Mouse (Mus musculus) cerebellum, postnatal 36 days (tissue): ENCODE results near the gene Rundc1.
A peak's percentile ranks its signal among the peaks of the same experiment; 100 is the strongest.
"Not testable (repeated sequence)": the region's sequence is repeated elsewhere in the genome, so short reads cannot be mapped to it uniquely, and the experiment has no call there.

Experiments
- DNase-seq, 2 experiments: peaks; one replicate each; pipeline ENCODE4 v3.0.0; 2021 to 2022; ENCODE audit warnings: mixed read lengths in 2 of 2

Rundc1 gene

DNA sequence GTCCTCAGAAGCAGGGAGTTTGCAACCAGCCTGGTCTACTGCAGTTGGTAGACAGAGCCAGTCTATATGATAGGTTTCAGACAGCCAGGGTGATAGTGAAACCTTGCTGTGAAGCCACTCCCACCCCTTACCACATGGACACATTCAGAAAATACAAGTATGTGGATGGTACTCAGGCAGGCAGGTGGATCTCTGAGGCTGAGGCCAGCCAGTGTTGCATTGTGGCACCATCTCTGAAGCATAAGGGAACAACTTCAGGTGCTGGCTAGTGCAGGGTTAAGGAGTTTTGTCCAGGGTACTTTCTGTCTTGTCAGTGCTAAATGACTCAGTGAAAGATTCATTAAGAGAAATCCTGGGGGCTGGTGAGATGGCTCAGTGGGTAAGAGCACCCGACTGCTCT is 21.4 kb downstream of the Rundc1 start:
- no peak for DNase-seq

DNA sequence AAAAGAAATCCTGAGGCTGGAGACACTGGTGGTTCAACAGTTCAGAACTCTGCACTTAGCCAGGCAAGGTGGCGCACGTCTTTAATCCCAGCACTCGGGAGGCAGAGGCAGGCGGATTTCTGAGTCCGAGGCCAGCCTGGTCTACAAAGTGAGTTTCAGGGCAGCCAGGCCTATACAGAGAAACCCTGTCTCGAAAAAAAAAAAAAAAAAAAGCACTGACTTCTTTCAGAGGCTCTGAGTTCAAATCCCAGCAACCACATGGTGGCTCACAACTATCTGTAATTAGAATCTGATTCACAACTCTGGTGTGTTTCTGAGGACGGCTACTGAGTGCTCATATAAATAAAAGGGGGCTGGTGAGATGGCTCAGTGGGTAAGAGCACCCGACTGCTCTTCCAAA is 22.0 kb downstream of the Rundc1 start:
- DNase-seq = not testable (repeated sequence)

DNA sequence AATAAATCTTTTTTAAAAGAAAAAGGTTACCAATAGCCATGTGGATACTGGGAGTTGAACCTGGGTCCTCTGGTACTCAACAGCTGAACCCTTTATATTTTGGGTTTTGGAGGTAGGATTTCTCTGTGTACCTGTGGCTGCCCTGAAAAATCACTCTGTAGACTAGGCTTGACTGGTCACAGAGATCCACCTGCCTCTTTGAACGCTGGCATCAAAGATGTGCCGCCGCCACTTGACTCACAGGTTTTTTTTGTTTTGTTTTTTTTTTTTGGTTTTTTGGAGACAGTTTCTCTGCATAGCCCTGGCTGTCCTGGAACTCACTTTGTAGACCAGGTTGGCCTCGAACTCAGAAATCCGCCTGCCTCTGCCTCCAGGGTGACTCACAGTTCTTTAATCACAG is 22.9 kb downstream of the Rundc1 start:
- no peak for DNase-seq

DNA sequence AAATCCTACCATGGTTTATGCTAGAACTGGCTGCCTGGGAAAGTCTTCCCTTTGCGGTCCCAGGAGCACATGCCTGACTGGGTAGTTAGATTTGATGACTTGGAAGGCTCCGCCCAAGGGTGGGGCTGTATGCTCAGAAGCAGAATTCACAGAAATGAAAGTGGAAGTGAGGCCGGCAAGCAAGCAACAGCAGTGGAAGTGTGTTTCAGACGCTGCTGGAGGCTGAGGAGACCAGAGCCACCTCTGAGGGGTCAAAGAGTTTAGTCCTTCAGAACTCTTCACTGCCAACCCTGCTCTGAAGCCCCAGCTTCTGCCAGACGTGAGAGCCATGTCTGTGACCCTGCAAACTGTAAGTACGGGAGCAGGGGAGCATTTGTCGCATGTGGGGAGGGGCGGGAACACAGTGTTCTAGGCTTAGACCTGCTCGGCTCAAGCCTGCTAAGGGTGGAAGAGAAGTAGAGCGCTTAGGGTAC is 23.4 kb downstream of the Rundc1 start, which contains the start of gene Ifi35:
Gene Ifi35 (plus strand): TSS at position 134 of the 473 bp plus-strand sequence.
- no peak for DNase-seq

DNA sequence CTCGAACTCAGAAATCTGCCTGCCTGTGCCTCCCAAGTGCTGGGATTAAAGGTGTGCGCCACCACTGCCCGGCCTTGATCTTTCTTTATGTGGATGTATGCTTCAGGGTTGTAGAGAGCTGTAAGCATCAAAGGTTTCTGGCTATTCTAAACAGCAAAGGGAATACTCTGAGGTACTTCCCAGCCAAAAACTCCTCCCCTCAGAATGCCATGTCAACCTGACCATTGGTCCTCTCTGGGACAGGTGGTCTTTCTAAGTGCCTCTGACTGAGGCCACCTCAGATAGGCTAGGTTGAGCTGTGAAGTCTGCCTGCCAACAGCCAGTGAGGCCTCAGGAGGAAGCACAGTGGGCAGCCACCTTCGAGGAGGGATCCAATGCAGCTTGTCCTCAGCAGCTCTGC is 24.0 kb downstream of the Rundc1 start:
- DNase-seq = no peak

DNA sequence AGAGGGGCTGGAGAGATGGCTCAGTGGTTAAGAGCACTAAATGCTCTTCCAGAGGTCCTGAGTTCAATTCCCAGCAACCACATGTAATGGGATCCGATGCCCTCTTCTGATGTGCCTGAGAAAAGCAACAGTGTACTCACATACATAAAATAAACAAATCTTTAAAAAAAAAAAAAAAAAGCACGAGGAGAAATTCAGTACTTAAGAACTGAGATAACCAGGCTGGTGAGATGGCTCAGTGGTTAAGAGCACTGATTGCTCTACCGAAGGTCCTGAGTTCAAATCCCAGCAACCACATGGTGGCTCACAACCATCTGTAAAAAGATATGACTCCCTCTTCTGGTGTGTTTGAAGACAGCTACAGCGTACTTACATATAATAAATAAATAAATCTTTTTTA is 24.7 kb downstream of the Rundc1 start:
- not testable (repeated sequence) for DNase-seq

DNA sequence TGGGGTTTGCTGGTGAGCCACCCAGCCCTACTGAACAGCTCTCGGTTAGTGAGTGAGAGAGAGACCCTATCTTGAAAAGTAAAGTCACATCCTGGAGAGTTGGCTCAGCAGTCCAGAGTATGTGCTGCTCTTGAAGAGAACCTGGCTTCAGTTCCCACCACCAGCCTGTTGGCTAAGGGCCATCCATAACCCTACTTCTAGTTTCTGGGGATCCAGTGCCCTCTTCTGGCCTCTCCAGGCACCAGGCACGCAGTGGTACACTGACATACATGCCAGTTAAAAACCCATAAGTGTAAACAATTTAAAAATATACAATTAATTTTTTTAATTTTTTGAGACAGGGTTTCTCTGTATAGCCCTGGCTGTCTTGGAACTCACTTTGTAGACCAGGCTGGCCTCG is 25.5 kb downstream of the Rundc1 start:
- DNase-seq = no peak

DNA sequence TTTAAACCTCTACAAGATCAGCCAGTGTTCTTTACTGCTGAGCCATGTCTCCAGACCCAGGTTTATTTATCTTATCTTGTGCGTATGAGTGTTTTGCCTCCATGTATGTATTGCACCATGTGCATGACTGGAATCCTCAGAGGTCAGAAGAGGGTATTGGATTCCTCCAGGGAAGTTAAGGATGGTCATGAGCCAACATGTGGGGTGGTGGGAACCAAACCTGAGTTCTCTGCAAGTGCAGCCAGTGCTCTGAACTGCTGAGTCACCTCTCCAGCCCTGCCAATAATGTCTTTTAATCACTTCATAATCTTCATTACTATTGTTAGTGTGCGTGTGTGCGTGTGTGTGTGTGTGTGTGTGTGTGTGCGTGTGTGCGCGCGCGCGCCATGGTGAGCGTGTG is 26.7 kb downstream of the Rundc1 start:
- no peak for DNase-seq

DNA sequence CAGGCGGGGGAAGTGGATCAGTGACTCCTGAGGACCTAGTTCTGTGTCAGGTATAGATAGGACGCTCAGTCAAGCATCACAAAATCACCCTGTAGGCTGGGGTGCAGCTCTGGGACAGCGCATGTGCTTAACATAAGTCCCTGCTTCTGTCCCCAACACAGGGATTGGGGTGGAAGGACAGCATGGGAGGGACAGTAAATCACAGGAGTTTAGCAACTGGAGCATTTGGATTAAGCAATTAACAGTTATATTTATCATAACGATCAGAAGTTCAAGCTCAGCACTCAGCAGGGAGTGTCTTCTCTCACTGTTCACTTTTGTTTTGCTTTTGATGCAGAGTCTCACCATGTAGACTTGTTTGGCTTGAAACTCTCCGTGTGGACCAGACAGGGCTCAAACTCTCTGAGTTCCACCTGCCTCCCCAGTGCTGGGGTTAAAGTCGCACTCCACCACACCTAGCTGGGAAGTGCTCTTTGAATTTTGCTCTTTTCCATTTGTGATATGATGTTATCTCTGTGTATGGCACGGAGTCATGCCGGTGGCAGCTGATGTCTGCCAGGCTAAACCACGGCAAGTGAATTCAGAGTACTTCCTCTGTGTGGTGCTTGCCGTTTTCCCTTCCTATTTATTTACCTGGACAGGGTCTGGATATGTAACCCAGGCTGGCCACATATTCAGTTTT is 27.3 kb downstream of the Rundc1 start:
- DNase-seq = no peak

DNA sequence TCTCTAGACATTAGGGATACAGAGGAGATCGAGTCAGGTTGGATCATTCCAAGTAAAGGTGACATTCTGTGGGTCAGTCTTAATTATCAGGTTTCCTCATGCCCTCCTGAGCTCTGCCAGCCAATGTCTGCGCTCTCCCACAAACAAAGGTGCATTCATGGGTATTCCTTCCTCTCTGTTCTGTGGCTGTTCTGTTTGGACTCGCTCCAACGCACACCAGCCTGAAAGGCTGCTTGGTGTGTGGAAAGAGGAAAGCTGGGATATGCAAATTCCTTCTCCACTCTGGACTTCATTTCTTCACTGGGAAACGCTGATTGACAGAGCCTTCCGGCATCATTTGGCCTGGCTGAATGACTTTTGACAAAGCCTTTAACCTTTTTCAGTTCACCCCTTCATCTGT is 29.8 kb downstream of the Rundc1 start:
- DNase-seq = no peak

DNA sequence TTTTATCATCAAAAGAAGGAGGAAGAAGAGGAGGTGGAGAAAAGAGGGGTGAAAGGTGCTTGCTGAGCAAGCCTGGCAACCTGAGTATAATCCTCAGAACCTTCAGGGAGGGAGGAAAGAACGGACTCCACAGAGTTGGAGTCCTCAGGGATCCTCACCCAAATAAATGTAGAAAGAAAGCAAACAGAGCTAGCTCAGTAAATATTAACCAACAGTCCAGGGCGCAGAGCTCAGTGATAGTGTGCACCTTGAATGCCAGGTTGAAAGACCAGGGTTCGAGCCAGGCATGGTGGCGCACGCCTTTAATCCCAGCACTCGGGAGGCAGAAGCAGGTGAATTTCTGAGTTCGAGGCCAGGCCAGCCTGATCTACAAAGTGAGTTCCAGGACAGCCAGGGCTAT is 30.7 kb downstream of the Rundc1 start:
- no peak for DNase-seq

DNA sequence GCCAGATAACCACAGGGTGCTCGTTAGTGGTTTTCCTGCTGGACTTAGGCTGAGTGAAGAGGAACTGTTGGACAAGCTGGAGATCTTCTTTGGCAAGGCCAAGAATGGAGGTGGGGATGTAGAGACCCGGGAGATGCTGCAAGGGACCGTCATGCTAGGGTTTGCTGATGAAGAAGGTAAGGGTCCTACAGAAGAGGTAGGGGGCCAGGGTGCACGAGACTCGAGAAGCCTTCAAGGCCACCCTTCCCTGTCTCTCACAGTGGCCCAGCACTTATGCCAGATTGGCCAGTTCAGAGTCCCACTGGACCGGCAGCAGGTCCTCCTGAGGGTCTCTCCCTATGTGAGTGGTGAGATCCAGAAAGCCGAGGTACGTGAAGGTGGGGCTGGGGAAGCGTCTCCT is 32.7 kb downstream of the Rundc1 start:
- no peak for DNase-seq

DNA sequence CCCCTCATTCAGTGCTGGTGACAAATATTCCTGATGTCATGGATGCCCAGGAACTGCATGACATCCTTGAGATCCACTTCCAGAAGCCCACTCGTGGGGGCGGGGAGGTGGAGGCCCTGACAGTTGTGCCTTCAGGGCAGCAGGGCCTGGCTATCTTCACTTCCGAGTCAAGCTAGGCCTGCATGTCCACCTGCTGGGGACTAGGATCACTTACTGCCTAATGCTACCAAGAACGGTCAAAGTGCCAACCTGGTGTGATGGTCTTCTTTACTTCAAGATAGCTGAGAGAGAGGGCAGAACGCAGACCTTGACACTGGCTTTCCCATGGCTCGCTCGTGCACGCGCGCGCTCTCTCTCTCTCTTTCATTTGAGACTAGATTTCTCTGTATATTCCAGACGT is 33.3 kb downstream of the Rundc1 start:
- no peak for DNase-seq

DNA sequence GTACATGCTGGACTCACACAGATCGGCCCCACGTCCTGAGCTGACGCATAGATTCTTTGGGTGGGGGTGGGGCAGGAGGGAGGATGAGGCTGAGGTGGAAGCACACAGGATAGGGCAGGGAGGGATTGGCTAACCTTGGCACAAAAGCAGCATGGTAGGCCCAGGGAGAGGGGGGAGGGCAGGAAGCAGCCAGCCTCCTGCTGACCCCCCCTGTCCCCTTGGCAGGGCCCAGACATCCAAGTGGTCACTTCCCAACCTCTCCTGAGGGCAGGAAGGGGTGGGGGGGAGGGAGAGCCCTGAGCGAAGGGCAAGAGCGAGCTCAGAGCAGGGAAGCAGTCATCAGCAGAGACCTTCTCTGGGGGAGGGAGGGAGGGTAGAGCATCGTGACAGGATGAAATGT is 34.8 kb downstream of the Rundc1 start:
- no peak for DNase-seq

DNA sequence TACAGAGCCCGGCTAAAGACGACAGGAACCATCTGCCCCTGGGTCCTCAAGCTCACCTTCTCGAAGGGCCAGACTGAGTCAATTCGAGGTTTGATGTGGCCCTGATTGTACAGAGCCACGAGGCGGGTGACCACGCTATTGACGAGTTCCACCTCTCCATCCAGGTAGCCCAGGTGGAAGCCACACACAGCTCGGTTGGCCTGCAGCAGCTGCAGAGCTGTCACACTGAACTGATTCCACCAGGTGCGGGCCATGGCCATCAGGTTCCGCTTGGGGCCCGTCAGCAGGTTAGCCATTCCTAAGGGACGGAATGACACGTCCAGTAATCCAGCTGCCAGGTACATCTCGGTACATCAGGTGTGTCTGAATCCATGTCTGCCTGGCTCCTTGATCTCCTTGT is 35.4 kb downstream of the Rundc1 start:
- DNase-seq = no peak

DNA sequence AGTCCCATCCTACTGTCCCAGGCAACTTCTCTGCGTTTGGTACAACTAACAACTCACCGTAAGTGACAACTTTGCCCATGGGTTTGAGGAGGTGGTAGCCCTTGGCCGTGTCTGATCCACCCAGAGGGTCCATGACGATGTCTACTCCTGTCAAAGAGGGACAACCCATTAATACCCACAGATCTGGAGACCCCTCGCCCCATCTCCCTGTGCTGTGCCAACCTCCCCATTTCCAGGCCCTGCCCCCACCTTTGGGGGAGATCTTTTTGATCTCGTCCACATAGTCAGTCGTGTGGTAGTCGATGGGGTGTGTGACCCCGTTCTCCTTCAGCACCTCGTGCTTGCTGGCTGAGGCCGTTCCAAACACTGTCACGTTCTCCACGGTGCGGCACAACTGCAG is 37.3 kb downstream of the Rundc1 start:
- no peak for DNase-seq

DNA sequence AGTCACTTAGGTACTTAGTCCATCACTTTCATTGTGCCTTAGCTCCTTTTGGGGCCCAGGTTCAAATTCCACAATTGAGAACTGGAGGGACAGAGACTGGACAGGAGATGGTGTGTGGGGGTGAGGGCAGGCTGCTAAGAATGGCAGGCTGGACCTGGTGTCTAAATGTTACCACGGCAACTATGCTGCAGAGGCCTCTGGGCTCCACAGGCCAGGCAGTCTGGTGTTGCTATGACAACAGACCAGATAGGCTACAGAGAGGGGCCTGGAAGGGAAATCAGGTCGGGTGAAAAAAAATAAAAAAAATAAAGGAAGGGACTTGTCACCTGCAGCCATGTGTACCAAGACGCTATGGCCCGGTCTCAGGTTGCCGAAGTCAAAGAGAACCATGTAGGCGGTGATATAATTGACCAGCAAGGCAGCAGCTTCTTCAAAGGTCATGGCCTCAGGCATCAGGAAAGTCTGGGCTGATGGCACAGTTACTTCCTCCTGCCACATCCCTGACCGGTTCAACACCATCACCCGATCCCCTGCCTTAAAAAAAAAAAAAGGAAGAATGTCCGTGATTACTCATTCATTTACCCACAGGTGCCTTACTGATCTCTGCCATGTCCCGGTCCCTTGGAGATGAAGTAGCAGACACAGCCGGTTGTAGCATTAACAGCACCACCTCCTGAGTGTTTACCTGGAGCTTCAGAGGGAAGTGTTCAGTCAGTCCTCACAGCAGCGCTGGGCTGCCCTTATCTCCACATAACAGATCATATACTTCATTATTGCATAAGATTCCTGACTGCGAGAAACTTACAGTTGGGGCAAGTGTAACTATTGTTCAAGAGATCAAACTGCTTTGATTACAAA is 37.9 kb downstream of the Rundc1 start:
- DNase-seq = no peak

DNA sequence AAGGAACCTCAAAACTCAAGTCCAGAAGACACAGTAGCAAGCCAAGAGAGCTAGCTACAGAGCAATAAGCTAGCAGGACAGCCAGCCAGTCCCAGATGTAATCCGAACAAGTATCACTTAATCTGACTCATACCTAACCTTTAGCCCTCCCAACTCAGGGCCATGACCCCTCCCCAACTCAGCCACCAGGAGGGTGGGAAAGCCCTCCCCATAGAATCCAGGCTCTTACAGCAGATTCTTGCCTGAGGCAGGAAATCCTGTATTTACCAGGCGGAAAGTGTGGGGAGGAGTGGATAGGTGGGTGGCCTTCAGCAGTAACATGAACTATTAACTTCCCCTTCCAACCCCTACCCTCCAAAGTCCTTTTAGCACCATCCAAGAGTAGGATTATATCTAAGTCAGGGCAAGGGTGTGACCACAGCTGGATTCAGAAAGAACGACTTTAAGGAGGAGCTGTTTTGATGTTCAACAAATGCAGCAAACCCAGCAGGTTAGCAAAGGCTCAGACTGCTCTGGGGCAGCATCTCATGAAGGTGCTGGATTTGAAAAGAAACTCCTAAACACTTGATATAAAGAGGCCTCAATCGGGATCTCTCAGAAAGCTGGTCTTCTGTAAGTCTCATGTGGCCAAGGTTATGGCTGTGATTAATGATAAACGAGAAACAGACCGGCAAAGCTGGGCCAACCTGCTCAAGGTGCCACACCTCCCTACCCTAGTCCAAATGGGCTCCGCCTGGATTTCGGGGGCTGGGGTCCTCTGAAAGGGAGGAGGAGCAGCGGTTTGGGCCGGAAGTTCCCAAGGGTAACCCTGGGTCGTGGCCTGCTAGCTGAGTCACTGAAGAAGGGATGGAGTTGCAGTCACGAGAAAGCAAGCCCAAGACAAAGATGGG is 39.6 kb downstream of the Rundc1 start, which contains the start of gene Rnd2:
Gene Rnd2 (plus strand): TSS at position 789 of the 890 bp plus-strand sequence.
- no peak for DNase-seq

DNA sequence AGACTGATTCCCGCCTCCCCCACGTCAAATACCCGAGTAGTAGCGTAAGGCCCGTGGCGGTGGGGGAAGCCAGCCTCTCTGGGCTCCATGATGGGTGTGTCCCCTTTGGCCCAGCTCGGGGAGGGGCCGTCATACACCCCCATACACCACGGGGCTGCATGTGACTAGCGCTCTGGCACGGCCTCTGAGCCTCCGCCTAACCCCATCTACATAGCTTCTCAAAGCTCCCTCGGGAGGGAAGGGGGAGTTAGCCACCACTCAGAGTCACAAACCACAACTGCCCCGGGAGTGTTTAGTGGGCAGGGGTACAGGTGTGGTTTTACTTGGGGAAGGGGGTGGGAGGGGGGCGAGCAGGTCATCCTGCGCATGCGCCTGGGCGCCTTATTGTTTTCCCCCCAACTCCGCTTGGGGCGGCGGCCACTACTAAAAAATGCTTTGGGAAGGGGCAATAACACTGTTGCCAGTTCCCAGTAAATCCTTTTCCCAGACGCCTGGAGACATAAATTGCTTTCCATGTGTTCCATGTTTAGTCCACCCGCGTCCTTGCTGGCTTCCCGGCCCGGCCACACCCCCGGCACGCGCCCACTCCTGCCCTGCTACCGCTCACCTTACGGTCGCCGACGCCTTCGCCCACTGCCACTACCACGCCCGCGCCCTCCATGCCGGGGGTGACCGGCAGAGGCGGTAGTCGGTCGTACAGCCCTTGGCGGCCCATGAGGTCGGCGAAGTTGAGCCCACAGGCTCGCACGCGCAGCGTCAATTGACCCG is 40.4 kb downstream of the Rundc1 start:
- peak in 1 of 2 experiments; percentile 16 for DNase-seq

DNA sequence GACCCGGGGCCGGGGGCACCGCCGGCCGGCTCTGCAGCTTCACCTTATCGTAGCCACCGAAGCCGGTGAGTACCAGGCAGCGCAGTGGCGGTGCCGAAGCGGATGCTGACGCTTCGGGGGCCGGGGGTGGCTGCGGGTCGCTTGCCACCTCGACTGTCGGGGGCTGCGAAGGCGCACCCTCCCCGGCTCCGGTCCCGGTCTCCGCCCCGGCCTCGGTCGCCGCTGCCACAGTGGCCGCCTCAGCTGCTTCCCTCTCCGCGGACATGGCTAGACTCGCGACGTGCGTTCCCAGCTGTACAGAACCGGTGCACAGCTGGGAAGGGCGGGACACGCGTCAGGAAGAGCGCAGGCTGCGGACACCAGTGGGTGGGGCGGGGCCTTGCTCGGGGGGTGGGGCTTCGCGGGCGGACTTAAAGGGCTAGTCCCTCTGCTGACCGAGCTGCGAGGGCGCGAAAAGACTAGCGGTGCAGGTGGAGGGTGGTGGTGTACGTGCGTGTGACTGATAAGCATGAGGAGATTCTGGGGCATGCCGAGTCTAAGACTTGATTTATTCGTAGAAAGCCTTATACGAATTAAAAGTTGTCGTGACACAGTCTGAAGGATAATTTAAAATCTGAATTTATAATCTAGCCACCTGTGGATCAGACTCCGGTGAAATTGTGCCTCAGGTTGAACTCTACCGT is 41.1 kb downstream of the Rundc1 start, which contains the start of gene Vat1:
Gene Vat1 (minus strand): TSS at position 362 of the 683 bp plus-strand sequence.
- DNase-seq = peak; percentile 51 to 62

DNA sequence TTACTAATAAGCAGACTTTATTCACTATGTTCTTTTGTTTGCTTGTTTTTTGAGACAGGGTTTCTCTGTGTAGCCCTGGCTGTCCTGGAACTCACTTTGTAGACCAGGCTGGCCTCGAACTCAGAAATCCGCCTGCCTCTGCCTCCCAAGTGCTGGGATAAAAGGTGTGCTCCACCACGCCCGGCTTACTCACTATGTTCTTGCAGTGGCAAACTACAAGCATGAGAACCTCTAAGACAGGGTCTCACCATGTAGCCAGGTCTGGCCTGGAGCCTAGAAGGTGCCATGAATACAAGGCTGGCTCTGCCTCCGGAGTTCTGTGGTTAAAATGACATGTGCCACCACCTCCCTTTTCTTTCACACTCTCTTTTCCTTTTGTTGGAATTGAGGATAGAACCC is 41.7 kb downstream of the Rundc1 start:
- not testable (repeated sequence) for DNase-seq
